23 mouse cellular contexts compared by ENCODE assay signal in genomic region chr10:9770261-9770660, GRCm38 (mm10).
"Had no signal": no experiment of that assay in that cellular context is flagged by ENCODE, and none has a peak within 500 bp of the region (broad histone marks: within the 10 kb centered on the region; RNA-seq: fewer than 3 reads in every experiment).

No protein-coding gene starts in this region.

- H3K27me3 ChIP-seq: heart, embryonic 12.5 days; hindbrain, embryonic 12.5 days; intestine, embryonic 15.5 days; limb, embryonic 12.5 days had no signal

- DNase-seq: gastrocnemius, adult 2 months; gastrocnemius, postnatal 10 days; gastrocnemius, postnatal 25 days; heart, postnatal 10 days; heart, postnatal 4 days; kidney, adult 18-20 months; kidney, adult 8-10 months; kidney, postnatal 10 days; kidney, postnatal 25 days; kidney, postnatal 4 days had no signal

- H3K9me3 ChIP-seq: heart, embryonic 10.5 days; heart, embryonic 12.5 days; hindbrain, embryonic 10.5 days; hindbrain, embryonic 12.5 days; intestine, embryonic 15.5 days; limb, embryonic 10.5 days; limb, embryonic 12.5 days had no signal

- H3K4me2 ChIP-seq: heart, embryonic 12.5 days; hindbrain, embryonic 12.5 days; hindbrain, embryonic 14.5 days; intestine, embryonic 15.5 days; limb, embryonic 12.5 days had no signal

- H3K9ac ChIP-seq: heart, embryonic 12.5 days; hindbrain, embryonic 12.5 days; hindbrain, embryonic 14.5 days; intestine, embryonic 15.5 days; limb, embryonic 12.5 days had no signal

- H3K4me3 ChIP-seq: gastrocnemius, adult 2 months; heart, embryonic 10.5 days; heart, embryonic 12.5 days; hindbrain, embryonic 10.5 days; hindbrain, embryonic 12.5 days; intestine, embryonic 15.5 days; layer of hippocampus, adult 2 months; left cerebral cortex, adult 2 months; limb, embryonic 10.5 days; limb, embryonic 12.5 days had no signal

- H3K27ac ChIP-seq: gastrocnemius, adult 2 months; heart, embryonic 10.5 days; hindbrain, embryonic 10.5 days; hindbrain, embryonic 12.5 days; hindbrain, embryonic 14.5 days; intestine, embryonic 15.5 days; layer of hippocampus, adult 2 months; left cerebral cortex, adult 2 months; limb, embryonic 10.5 days; limb, embryonic 12.5 days had no signal

- ATAC-seq: hindbrain, embryonic 16.5 days; inflammation-experienced regulatory T-cells, adult 6 months; intestine, embryonic 15.5 days; intestine, postnatal 0 days had no signal

- H3K4me1 ChIP-seq: heart, embryonic 10.5 days; heart, embryonic 12.5 days; hindbrain, embryonic 10.5 days; hindbrain, embryonic 12.5 days; intestine, embryonic 15.5 days; limb, embryonic 10.5 days; limb, embryonic 12.5 days had no signal
